Mouse (Mus musculus): Measurements from ENCODE around the gene Ppox. TPM values are rescaled to one million over a fixed set of nuclear protein-coding genes. Genes with fewer than 3 reads are reported as not detected.
A peak's percentile ranks its signal among the peaks of the same experiment; 100 is the strongest.
"Not testable (repeated sequence)": the region's sequence is repeated elsewhere in the genome, so short reads cannot be mapped to it uniquely, and the experiment has no call there.

The Ppox gene
- polyA plus RNA-seq, 1 experiment from 2014 or later, result 42.9 TPM

GRCm38 (mm10) chr1:171322012-171322411 is 41.0 kb upstream of the Ppox start:
- Histone ChIP-seq H3K9me3 (ENCODE audit: control insufficient read depth, low read length) (no peaks in the 10 kb centered on the region), H3K4me3 (ENCODE audit: control insufficient read depth in 1 of 2, insufficient read depth in 1 of 2, low read depth in 1 of 2, low read length in 2 of 2) (no peak overlapping the region), H3K27ac (replicated peaks in 1 of 2; ENCODE audit: control insufficient read depth in 1 of 2, insufficient read depth in 1 of 2, low read depth in 2 of 2, low read length in 2 of 2) (no peak overlapping the region), H3K36me3 (ENCODE audit: control insufficient read depth, insufficient read depth, low read length) (peaks cover 8% of the 10 kb centered on the region; the same call in 1 of the 2 replicates), H3K9ac (ENCODE audit: low read length) (no peak overlapping the region), H3K4me2 (ENCODE audit: low read length) (no peak overlapping the region), H3K4me1 (ENCODE audit: control insufficient read depth in 2 of 2, insufficient read depth in 2 of 2, low read length in 2 of 2) (no peaks in the 10 kb centered on the region), H3K27me3 (ENCODE audit: control insufficient read depth, insufficient read depth, low read length) (no peaks in the 10 kb centered on the region)
- WGBS, result 80% methylated on average over 1 of the region's 1 CpGs
- no peak for ATAC-seq (ENCODE audit: insufficient number of reproducible peaks, insufficient read depth, low FRiP score, low read depth)

GRCm38 (mm10) chr1:171321415-171321814 is 40.4 kb upstream of the Ppox start:
- Histone ChIP-seq H3K4me3 (ENCODE audit: control insufficient read depth in 1 of 2, insufficient read depth in 1 of 2, low read depth in 1 of 2, low read length in 2 of 2) (no peak overlapping the region), H3K4me1 (ENCODE audit: control insufficient read depth in 2 of 2, insufficient read depth in 2 of 2, low read length in 2 of 2) (no peaks in the 10 kb centered on the region), H3K9me3 (ENCODE audit: control insufficient read depth, low read length) (no peaks in the 10 kb centered on the region), H3K27ac (replicated peaks in 1 of 2; ENCODE audit: control insufficient read depth in 1 of 2, insufficient read depth in 1 of 2, low read depth in 2 of 2, low read length in 2 of 2) (no peak overlapping the region), H3K27me3 (ENCODE audit: control insufficient read depth, insufficient read depth, low read length) (no peaks in the 10 kb centered on the region), H3K4me2 (ENCODE audit: low read length) (no peak overlapping the region), H3K9ac (ENCODE audit: low read length) (no peak overlapping the region), H3K36me3 (ENCODE audit: control insufficient read depth, insufficient read depth, low read length) (peaks cover 8% of the 10 kb centered on the region; the same call in 1 of the 2 replicates)
- ATAC-seq (ENCODE audit: insufficient number of reproducible peaks, insufficient read depth, low FRiP score, low read depth), result no peak

- H3K27me3 ChIP-seq (ENCODE audit: control insufficient read depth, insufficient read depth, low read length), result no peaks in the 10 kb centered on the region
- H3K27ac ChIP-seq (replicated peaks in 1 of 2; ENCODE audit: control insufficient read depth in 1 of 2, insufficient read depth in 1 of 2, low read depth in 2 of 2, low read length in 2 of 2), result no peak overlapping the region
- ATAC-seq (ENCODE audit: insufficient number of reproducible peaks, insufficient read depth, low FRiP score, low read depth), result no peak
- peak overlapping the region; percentile 59 for H3K4me2 ChIP-seq (ENCODE audit: low read length)
- 20% methylated on average over 5 of the region's 5 CpGs for WGBS
- peak overlapping the region; percentile 56; the same call in 1 of the 2 replicates for H3K9ac ChIP-seq (ENCODE audit: low read length)
- H3K4me1 ChIP-seq (ENCODE audit: control insufficient read depth in 2 of 2, insufficient read depth in 2 of 2, low read length in 2 of 2), result no peaks in the 10 kb centered on the region
- H3K4me3 ChIP-seq (ENCODE audit: control insufficient read depth in 1 of 2, insufficient read depth in 1 of 2, low read depth in 1 of 2, low read length in 2 of 2), result peak overlapping the region; percentile 16 to 19
- H3K36me3 ChIP-seq (ENCODE audit: control insufficient read depth, insufficient read depth, low read length), result no peaks in the 10 kb centered on the region
- no peaks in the 10 kb centered on the region for H3K9me3 ChIP-seq (ENCODE audit: control insufficient read depth, low read length)
Measured at GRCm38 (mm10) chr1:171320151-171320550, 39.2 kb upstream of the Ppox start.

DNA sequence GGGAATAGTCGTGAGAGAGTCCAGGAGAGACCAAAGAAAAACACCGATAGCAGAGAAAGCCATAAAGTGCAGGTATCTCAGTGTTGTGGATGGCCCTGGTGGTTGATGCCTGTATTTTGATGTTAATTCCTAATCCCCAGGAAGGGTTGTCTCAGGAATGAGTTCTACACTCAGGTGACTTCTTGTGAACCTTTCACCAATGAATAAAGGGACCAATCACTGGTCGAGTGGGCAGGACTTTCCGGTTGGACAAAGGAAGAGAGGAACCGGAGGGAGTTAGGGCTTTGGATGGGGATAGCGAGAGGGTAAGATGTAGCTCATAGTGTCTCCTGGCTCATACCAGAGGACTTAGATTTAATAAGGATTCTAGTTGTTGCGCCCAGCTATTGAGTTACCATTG is 38.8 kb upstream of the Ppox start:
- peak overlapping the region; percentile 56; the same call in 1 of the 2 replicates for H3K9ac ChIP-seq (ENCODE audit: low read length)
- H3K4me2 ChIP-seq (ENCODE audit: low read length), result peak overlapping the region; percentile 59
- peak overlapping the region; percentile 16 to 19 for H3K4me3 ChIP-seq (ENCODE audit: control insufficient read depth in 1 of 2, insufficient read depth in 1 of 2, low read depth in 1 of 2, low read length in 2 of 2)
- no peak for ATAC-seq (ENCODE audit: insufficient number of reproducible peaks, insufficient read depth, low FRiP score, low read depth)
- H3K27me3 ChIP-seq (ENCODE audit: control insufficient read depth, insufficient read depth, low read length), result no peaks in the 10 kb centered on the region
- H3K36me3 ChIP-seq (ENCODE audit: control insufficient read depth, insufficient read depth, low read length), result no peaks in the 10 kb centered on the region
- H3K27ac ChIP-seq (replicated peaks in 1 of 2; ENCODE audit: control insufficient read depth in 1 of 2, insufficient read depth in 1 of 2, low read depth in 2 of 2, low read length in 2 of 2), result no peak overlapping the region
- H3K9me3 ChIP-seq (ENCODE audit: control insufficient read depth, low read length), result no peaks in the 10 kb centered on the region
- no peaks in the 10 kb centered on the region for H3K4me1 ChIP-seq (ENCODE audit: control insufficient read depth in 2 of 2, insufficient read depth in 2 of 2, low read length in 2 of 2)
- WGBS, result 18% methylated on average over 7 of the region's 7 CpGs

DNA sequence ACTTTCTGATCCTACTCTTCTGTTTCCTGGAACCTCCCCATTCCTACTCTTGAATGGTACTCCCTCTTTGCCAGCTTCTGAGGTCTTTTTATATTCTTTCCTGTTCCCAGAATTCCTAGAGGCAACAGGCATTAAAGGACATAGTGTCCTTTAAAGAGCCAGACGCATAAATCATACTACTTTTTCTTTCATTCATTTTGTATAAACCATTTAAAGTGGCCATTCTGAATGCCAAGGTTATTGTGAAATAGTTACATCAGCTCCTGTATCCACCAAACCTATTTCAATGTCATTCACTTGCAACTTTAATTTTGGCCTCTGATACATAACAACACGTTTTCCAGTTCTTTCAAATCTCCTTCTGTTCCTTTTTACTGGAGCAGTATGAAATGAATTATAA is 28.3 kb upstream of the Ppox start:
- no peak for ATAC-seq (ENCODE audit: insufficient number of reproducible peaks, insufficient read depth, low FRiP score, low read depth)
- H3K27ac ChIP-seq (replicated peaks in 1 of 2; ENCODE audit: control insufficient read depth in 1 of 2, insufficient read depth in 1 of 2, low read depth in 2 of 2, low read length in 2 of 2), result no peak overlapping the region
- WGBS, result 72% methylated on average over 2 of the region's 2 CpGs
- no peaks in the 10 kb centered on the region for H3K27me3 ChIP-seq (ENCODE audit: control insufficient read depth, insufficient read depth, low read length)
- H3K9ac ChIP-seq (ENCODE audit: low read length), result no peak overlapping the region
- no peaks in the 10 kb centered on the region for H3K9me3 ChIP-seq (ENCODE audit: control insufficient read depth, low read length)
- H3K4me1 ChIP-seq (ENCODE audit: control insufficient read depth in 2 of 2, insufficient read depth in 2 of 2, low read length in 2 of 2), result no peaks in the 10 kb centered on the region
- no peaks in the 10 kb centered on the region for H3K36me3 ChIP-seq (ENCODE audit: control insufficient read depth, insufficient read depth, low read length)
- no peak overlapping the region for H3K4me2 ChIP-seq (ENCODE audit: low read length)
- H3K4me3 ChIP-seq (ENCODE audit: control insufficient read depth in 1 of 2, insufficient read depth in 1 of 2, low read depth in 1 of 2, low read length in 2 of 2), result no peak overlapping the region

DNA sequence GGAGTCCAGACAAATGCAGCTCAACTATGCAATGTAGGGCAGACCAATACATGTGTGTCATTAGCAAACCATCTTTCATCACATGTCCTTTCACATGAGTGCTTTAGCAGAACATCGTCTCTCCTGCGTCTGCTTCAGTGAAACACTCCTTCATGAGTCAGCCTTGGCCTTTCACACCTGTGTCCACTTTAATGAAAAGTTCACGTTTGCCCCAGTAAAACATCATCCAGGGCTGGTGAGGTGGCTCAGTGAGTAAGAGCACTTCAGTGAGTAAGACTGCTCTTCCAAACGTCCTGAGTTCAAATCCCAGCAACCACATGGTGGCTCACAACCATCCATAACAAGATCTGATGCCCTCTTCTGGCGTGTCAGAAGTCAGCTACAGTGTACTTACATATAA is 25.2 kb upstream of the Ppox start:
- not testable (repeated sequence) for H3K4me1 ChIP-seq (ENCODE audit: control insufficient read depth in 2 of 2, insufficient read depth in 2 of 2, low read length in 2 of 2); H3K27ac ChIP-seq (replicated peaks in 1 of 2; ENCODE audit: control insufficient read depth in 1 of 2, insufficient read depth in 1 of 2, low read depth in 2 of 2, low read length in 2 of 2); H3K4me3 ChIP-seq (ENCODE audit: control insufficient read depth in 1 of 2, insufficient read depth in 1 of 2, low read depth in 1 of 2, low read length in 2 of 2); ATAC-seq (ENCODE audit: insufficient number of reproducible peaks, insufficient read depth, low FRiP score, low read depth); H3K9me3 ChIP-seq (ENCODE audit: control insufficient read depth, low read length); H3K36me3 ChIP-seq (ENCODE audit: control insufficient read depth, insufficient read depth, low read length); H3K4me2 ChIP-seq (ENCODE audit: low read length); H3K9ac ChIP-seq (ENCODE audit: low read length); H3K27me3 ChIP-seq (ENCODE audit: control insufficient read depth, insufficient read depth, low read length)
- 73% methylated on average over 5 of the region's 5 CpGs for WGBS

DNA sequence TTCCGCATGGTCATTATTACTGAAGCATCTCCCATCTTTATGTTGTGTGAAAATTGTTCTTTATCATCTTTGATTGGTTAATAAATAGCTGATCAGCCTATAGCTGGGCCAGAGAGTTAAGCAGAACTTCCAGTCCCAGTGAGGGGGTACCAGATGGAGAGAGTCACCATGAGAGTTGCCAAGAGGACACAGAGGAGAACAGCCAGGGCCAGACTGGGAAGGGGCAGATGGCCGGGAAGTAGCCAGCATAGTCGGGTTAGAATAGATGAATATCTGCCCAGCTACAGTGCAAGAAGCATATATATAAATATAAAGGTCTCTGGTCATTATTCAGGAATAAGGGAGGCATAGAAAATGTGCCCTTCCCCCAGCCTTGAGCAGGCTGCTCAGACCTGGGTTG is 17.2 kb upstream of the Ppox start:
- H3K4me1 ChIP-seq (ENCODE audit: control insufficient read depth in 2 of 2, insufficient read depth in 2 of 2, low read length in 2 of 2), result peaks cover 0 to 5% of the 10 kb centered on the region in 2 experiments; a peak in 2 of 4 replicates
- no peak overlapping the region for H3K4me3 ChIP-seq (ENCODE audit: control insufficient read depth in 1 of 2, insufficient read depth in 1 of 2, low read depth in 1 of 2, low read length in 2 of 2)
- H3K27ac ChIP-seq (replicated peaks in 1 of 2; ENCODE audit: control insufficient read depth in 1 of 2, insufficient read depth in 1 of 2, low read depth in 2 of 2, low read length in 2 of 2), result no peak overlapping the region
- ATAC-seq (ENCODE audit: insufficient number of reproducible peaks, insufficient read depth, low FRiP score, low read depth), result no peak
- no peak overlapping the region for H3K9ac ChIP-seq (ENCODE audit: low read length)
- peaks cover 12% of the 10 kb centered on the region for H3K27me3 ChIP-seq (ENCODE audit: control insufficient read depth, insufficient read depth, low read length)
- H3K36me3 ChIP-seq (ENCODE audit: control insufficient read depth, insufficient read depth, low read length), result no peaks in the 10 kb centered on the region
- no peak overlapping the region for H3K4me2 ChIP-seq (ENCODE audit: low read length)
- H3K9me3 ChIP-seq (ENCODE audit: control insufficient read depth, low read length), result no peaks in the 10 kb centered on the region
- 46% methylated on average over 3 of the region's 3 CpGs for WGBS

GRCm38 (mm10) chr1:171295063-171295402 is 14.0 kb upstream of the Ppox start:
- H3K27ac ChIP-seq (replicated peaks in 1 of 2; ENCODE audit: control insufficient read depth in 1 of 2, insufficient read depth in 1 of 2, low read depth in 2 of 2, low read length in 2 of 2), result peak overlapping the region; percentile 93 to 97
- peaks cover 12% of the 10 kb centered on the region for H3K27me3 ChIP-seq (ENCODE audit: control insufficient read depth, insufficient read depth, low read length)
- H3K36me3 ChIP-seq (ENCODE audit: control insufficient read depth, insufficient read depth, low read length), result peaks cover under 1% of the 10 kb centered on the region
- WGBS, result 18% methylated on average over 3 of the region's 3 CpGs
- no peak for ATAC-seq (ENCODE audit: insufficient number of reproducible peaks, insufficient read depth, low FRiP score, low read depth)
- peak overlapping the region; percentile 93 for H3K9ac ChIP-seq (ENCODE audit: low read length)
- H3K4me3 ChIP-seq (ENCODE audit: control insufficient read depth in 1 of 2, insufficient read depth in 1 of 2, low read depth in 1 of 2, low read length in 2 of 2), result peak overlapping the region; percentile 85 to 99
- H3K9me3 ChIP-seq (ENCODE audit: control insufficient read depth, low read length), result no peaks in the 10 kb centered on the region
- H3K4me1 ChIP-seq (ENCODE audit: control insufficient read depth in 2 of 2, insufficient read depth in 2 of 2, low read length in 2 of 2), result peaks cover 0 to 5% of the 10 kb centered on the region in 2 experiments; a peak in 2 of 4 replicates
- peak overlapping the region; percentile 65 for H3K4me2 ChIP-seq (ENCODE audit: low read length)

Measured in heart, embryonic 14.5 days (tissue).